Mouse (Mus musculus) liver, adult 2 months (tissue): ENCODE data around the gene Bcl2l11. TPM values are rescaled to one million over a fixed set of nuclear protein-coding genes. Genes with fewer than 3 reads are reported as not detected.
A peak's percentile ranks its signal among the peaks of the same experiment; 100 is the strongest.

Experiments used
- DNase-seq: peaks from one replicate; pipeline ENCODE4 v3.0.0-alpha.2; 2011; ENCODE audit warnings: low read depth, low spot score; ENCODE audit errors: extremely low read depth
- H3K27ac ChIP-seq: fragments of 200-500 bp; replicated peaks from 2 replicates; pipeline ENCODE4 v1.5.1; 2012; ENCODE audit warnings: low read depth, mild to moderate bottlenecking, control low read depth, inconsistent platforms, low read length; ENCODE audit not compliant: insufficient read depth
- H3K27me3 ChIP-seq: fragments of 200-500 bp; 2 replicates; pipeline ENCODE4 v1.6.1; 2012; ENCODE audit warnings: mild to moderate bottlenecking, moderate library complexity, low read length, inconsistent platforms; ENCODE audit not compliant: control insufficient read depth, insufficient read depth
- H3K36me3 ChIP-seq: fragments of 200-500 bp; 2 replicates; pipeline ENCODE4 v1.6.1; 2012; ENCODE audit warnings: low read length, inconsistent platforms; ENCODE audit not compliant: control insufficient read depth, insufficient read depth
- H3K4me1 ChIP-seq: fragments of 200-500 bp; 2 replicates; pipeline ENCODE4 v1.6.1; 2011; ENCODE audit warnings: low read length; ENCODE audit not compliant: control insufficient read depth, insufficient read depth
- H3K4me3 ChIP-seq: fragments of 200-500 bp; 2 replicates; pipeline ENCODE4 v1.5.1; 2011; ENCODE audit warnings: low read depth, mild to moderate bottlenecking, control low read depth, low read length, moderate library complexity; ENCODE audit not compliant: insufficient read depth
- H3K79me2 ChIP-seq: fragments of 200-500 bp; 2 replicates; pipeline ENCODE4 v1.6.1; 2012; ENCODE audit warnings: inconsistent platforms, mild to moderate bottlenecking, low read length, moderate library complexity; ENCODE audit not compliant: control insufficient read depth, insufficient read depth
- H3K9ac ChIP-seq: fragments of 200-500 bp; 2 replicates; pipeline ENCODE4 v1.6.1; 2012; ENCODE audit warnings: low read depth, mild to moderate bottlenecking, control low read depth, inconsistent platforms, low read length
- CTCF ChIP-seq: fragments of 200-500 bp; IDR thresholded peaks from 2 replicates; pipeline ENCODE4 v1.5.1; 2011; ENCODE audit warnings: low read depth, low read length, control low read depth
- POLR2A ChIP-seq: fragments of 200-500 bp; IDR thresholded peaks from 2 replicates; pipeline ENCODE4 v1.6.1; 2011; ENCODE audit warnings: low read length, control low read depth; ENCODE audit not compliant: insufficient read depth; ENCODE audit errors: extremely low read depth
- WGBS: fragments of 180-500 bp; shearing (Covaris S2); methylation state at CpG from one replicate; pipeline ENCODE4 v1.1.7; 2018; 5-methylcytosine and 5-hydroxymethylcytosine counted together
- polyA plus RNA-seq: library from polyadenylated mRNA; depleted of rRNA; stranded (reverse); fragments of >200 nt; gene quantifications from 2 replicates; pipeline ENCODE4 v1.2.3, GENCODE M21; 2012
- total RNA-seq: library from RNA; depleted of rRNA; stranded (reverse); fragments of >200 nt; gene quantifications from 2 replicates; pipeline ENCODE4 v1.2.3, GENCODE M21; 2014

The Bcl2l11 gene
- total and polyA plus RNA-seq, 2 experiments = 2.7 to 4.0 TPM

GRCm38 (mm10) chr2:128203749-128204405 is 78.0 kb downstream of the Bcl2l11 start:
- H3K4me1 ChIP-seq = no peaks in the 10 kb centered on the region
- DNase-seq = no peak
- H3K4me3 ChIP-seq = no peak overlapping the region
- 84% methylated on average over 6 of the region's 6 CpGs for WGBS
- no peak overlapping the region for H3K27ac ChIP-seq
- no peaks in the 10 kb centered on the region for H3K79me2 ChIP-seq
- H3K36me3 ChIP-seq = no peaks in the 10 kb centered on the region
- no peak overlapping the region for H3K9ac ChIP-seq
- no peaks in the 10 kb centered on the region for H3K27me3 ChIP-seq
- TF ChIP-seq CTCF (no peak), POLR2A (no peak)

- no peaks in the 10 kb centered on the region for H3K27me3 ChIP-seq
- H3K4me1 ChIP-seq = no peaks in the 10 kb centered on the region
- no peak for DNase-seq
- H3K9ac ChIP-seq = no peak overlapping the region
- no peak overlapping the region for H3K27ac ChIP-seq
- WGBS = 91% methylated on average over 1 of the region's 1 CpGs
- no peaks in the 10 kb centered on the region for H3K79me2 ChIP-seq
- H3K4me3 ChIP-seq = no peak overlapping the region
- TF ChIP-seq POLR2A = no peak
- TF ChIP-seq CTCF = no peak
- H3K36me3 ChIP-seq = no peaks in the 10 kb centered on the region
These were observed 82.7 kb downstream of the Bcl2l11 start for GRCm38 (mm10) chr2:128208541-128208940.

GRCm38 (mm10) chr2:128209841-128210329 is 84.0 kb downstream of the Bcl2l11 start:
- no peak for DNase-seq
- TF ChIP-seq POLR2A = no peak
- TF ChIP-seq CTCF = no peak
- Histone ChIP-seq H3K36me3 (no peaks in the 10 kb centered on the region), H3K79me2 (no peaks in the 10 kb centered on the region), H3K4me1 (no peaks in the 10 kb centered on the region), H3K27me3 (no peaks in the 10 kb centered on the region), H3K4me3 (no peak overlapping the region), H3K27ac (no peak overlapping the region), H3K9ac (no peak overlapping the region)
- 92% methylated on average over 2 of the region's 2 CpGs for WGBS

- no peak overlapping the region for H3K4me3 ChIP-seq
- no peak for DNase-seq
- H3K4me1 ChIP-seq = no peaks in the 10 kb centered on the region
- H3K36me3 ChIP-seq = no peaks in the 10 kb centered on the region
- TF ChIP-seq POLR2A = no peak
- TF ChIP-seq CTCF = no peak
- H3K27me3 ChIP-seq = no peaks in the 10 kb centered on the region
- no peaks in the 10 kb centered on the region for H3K79me2 ChIP-seq
- no peak overlapping the region for H3K27ac ChIP-seq
- H3K9ac ChIP-seq = no peak overlapping the region
- 56% methylated on average over 9 of the region's 9 CpGs for WGBS
These were observed 84.5 kb downstream of the Bcl2l11 start for GRCm38 (mm10) chr2:128210376-128210775.

DNA sequence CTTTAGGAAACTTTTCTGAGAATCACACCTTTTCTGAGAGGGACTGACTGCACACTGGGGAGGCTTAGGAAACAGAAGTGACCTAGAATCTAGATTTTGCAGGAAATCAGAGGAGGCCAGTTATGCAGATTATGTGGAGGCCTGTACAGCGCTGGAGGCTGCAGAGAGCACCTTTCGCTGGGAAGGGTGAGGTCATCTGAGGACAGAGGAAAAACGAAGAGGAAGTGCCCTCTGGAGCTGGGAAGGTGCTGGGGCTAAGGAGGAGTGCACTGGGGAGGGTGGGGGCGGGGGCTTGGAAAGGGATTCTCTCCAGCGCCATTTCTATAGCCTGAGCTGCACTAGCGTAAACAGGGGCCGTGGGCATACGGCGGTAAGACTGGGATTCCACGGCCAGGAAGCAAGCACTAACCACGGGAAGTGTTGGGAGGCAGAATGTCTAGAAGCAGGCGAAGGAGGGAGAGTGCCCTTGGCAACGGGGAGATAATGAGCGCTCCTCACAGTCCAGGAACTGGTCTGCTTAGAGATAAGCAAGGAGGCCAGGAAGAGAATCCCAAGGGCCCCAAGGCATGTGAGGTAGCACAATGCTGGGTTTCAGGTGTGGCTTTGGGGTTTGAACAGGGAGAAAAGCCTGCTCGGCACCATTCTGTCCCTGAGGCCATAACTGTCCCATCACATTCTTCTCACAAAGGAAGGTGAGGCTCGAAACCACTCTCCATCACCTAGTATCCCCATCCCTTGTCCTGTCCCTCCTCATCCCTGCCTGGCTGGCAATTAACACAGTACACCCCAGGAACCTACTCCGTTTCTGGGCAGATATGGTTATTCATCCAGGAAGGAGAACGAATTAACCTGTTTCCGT is 85.4 kb downstream of the Bcl2l11 start:
- Histone ChIP-seq H3K4me1 (no peaks in the 10 kb centered on the region), H3K27me3 (no peaks in the 10 kb centered on the region), H3K79me2 (no peaks in the 10 kb centered on the region), H3K4me3 (no peak overlapping the region), H3K36me3 (no peaks in the 10 kb centered on the region), H3K27ac (0 out of 2 replicates have a peak overlapping the region, but pooled peaks have one; percentile 6), H3K9ac (no peak overlapping the region)
- TF ChIP-seq CTCF (no peak), POLR2A (no peak)
- DNase-seq = no peak
- 64% methylated on average over 19 of the region's 19 CpGs for WGBS

DNA sequence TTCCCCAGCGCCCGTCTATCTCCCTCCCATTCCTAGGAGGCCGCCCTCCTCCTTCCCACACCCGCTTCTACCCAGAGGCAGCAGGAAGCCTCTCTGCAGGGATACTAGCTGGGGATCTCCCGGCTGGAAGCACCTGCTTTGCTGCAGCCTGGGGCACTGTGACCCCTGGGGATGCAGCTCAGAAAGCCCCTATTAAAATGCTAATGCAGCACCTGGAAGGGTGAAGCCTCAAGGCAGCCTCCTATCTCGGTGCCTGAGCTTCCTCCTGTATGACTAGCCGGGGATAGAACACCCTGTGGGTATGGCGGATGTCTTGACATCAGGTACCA is 86.0 kb downstream of the Bcl2l11 start:
- Histone ChIP-seq H3K36me3 (no peaks in the 10 kb centered on the region), H3K27me3 (no peaks in the 10 kb centered on the region), H3K9ac (no peak overlapping the region), H3K4me1 (no peaks in the 10 kb centered on the region), H3K27ac (no peak overlapping the region), H3K79me2 (no peaks in the 10 kb centered on the region), H3K4me3 (no peak overlapping the region)
- 74% methylated on average over 8 of the region's 8 CpGs for WGBS
- TF ChIP-seq CTCF = no peak
- TF ChIP-seq POLR2A = no peak
- no peak for DNase-seq
